Mouse (Mus musculus) embryonic fibroblast, embryonic 13.5 days (primary cell): ENCODE data around the gene Olfr172.

Experiments used
- CTCF ChIP-seq: IDR thresholded peaks from 2 replicates; pipeline ENCODE4 v1.5.1; 2011; ENCODE audit warnings: mild to moderate bottlenecking, control low read depth, low read length, moderate library complexity, borderline replicate concordance; ENCODE audit not compliant: insufficient read depth
- POLR2A ChIP-seq: IDR thresholded peaks from 2 replicates; pipeline ENCODE4 v1.6.1; 2011; ENCODE audit warnings: low read depth, mild to moderate bottlenecking, control low read depth, low read length, moderate library complexity

DNA sequence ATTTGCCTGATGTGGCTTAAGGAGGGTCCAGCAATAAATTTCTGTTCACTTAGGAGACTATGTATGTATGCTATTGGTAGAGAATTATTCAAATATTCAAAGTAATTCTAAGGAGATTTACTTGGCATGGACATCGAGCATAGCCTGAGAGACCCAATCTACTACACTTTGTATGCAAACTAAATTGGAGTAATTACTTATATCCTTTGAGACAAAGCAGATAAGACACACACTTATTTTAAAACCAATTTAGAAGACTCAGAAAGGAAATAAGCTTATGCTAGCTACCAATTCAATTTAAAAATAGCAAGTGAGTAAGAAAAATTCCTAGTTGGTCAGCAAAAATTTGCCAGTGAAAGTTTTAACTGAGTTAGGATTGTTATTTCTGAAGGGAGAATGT is at the start of gene Olfr172:
- TF ChIP-seq CTCF (no peak), POLR2A (no peak)
